Mouse (Mus musculus): ENCODE results near the gene Olfr585. TPM values are rescaled to one million over a fixed set of nuclear protein-coding genes. Genes with fewer than 3 reads are reported as not detected.

Gene Olfr585
- not detected for polyA plus RNA-seq (2017; shearing (Covaris generic))

DNA sequence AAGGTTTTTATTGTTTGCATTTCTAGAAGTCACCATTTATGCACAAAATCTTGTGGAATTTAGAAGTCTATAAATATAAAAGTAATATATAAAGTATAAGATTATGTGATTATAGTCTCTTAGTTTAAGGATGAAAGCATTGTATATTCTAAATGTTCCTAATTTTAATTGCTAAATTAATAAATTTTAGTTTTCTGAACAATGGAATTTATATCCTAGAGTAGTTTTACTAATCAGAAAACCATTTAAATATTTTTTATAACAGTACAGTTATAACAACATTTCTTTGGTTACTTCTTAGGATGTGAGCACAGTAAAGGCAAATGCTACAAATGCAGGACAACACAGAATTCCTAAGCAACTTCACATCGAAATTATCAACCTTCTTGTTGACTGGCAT is at the start of gene Olfr585:
TSS of gene Olfr585 (plus strand) at position 301 of the 400 bp plus-strand sequence.

GRCm38 (mm10) chr7:103051000-103051399 is 46.5 kb upstream of the Olfr585 start, which contains the start of gene Olfr583:
Olfr583 (plus strand) TSS chr7:103051300.

DNA sequence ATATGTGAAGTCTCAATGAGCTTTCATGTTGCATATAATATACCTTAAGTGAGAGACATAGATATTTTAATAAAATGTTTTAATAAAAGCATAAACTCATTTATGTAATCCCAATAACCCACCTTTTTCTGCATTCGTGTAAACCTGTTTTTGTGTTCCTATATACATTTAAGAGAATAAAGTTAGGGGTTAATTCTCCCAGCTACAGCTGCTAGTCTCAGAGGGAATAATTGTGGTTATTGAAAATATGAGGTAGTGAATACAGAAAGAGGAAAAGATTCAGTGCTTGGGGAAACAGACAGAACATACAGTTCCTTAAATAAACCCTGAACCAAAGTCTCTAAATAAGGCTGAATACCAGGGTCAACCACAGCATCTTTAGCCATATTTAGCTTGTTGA is 15.9 kb upstream of the Olfr585 start, which contains the start of gene Olfr584:
TSS of gene Olfr584 (plus strand) at position 301 of the 400 bp plus-strand sequence.

GRCm38 (mm10) chr7:103125538-103125937 is 28.0 kb downstream of the Olfr585 start, which contains the start of gene Olfr586:
Olfr586 (minus strand) TSS chr7:103125638.

GRCm38 (mm10) chr7:103140579-103140978 is 43.1 kb downstream of the Olfr585 start, which contains the start of gene Olfr588-ps1:
Olfr588-ps1 (plus strand) TSS chr7:103140879.

Other genes starting within 250 kb of the Olfr585 start
- not detected for gene Olfr566, start 239.0 kb upstream of the Olfr585 start, polyA plus RNA-seq (2017; shearing (Covaris generic))
- gene Olfr568, start 220.6 kb upstream of the Olfr585 start, polyA plus RNA-seq (2017; shearing (Covaris generic)): not detected
- not detected for gene Olfr569, start 206.8 kb upstream of the Olfr585 start, polyA plus RNA-seq (2017; shearing (Covaris generic))
- gene Olfr570, start 203.1 kb upstream of the Olfr585 start, polyA plus RNA-seq (2017; shearing (Covaris generic)): not detected
- not detected for gene Olfr571, start 180.2 kb upstream of the Olfr585 start, polyA plus RNA-seq (2017; shearing (Covaris generic))
- not detected for gene Olfr572, start 173.3 kb upstream of the Olfr585 start, polyA plus RNA-seq (2017; shearing (Covaris generic))
- not detected for gene Olfr573-ps1, start 155.1 kb upstream of the Olfr585 start, polyA plus RNA-seq (2017; shearing (Covaris generic))
- gene Olfr574, start 149.3 kb upstream of the Olfr585 start, polyA plus RNA-seq (2017; shearing (Covaris generic)): not detected
- gene Olfr575, start 138.9 kb upstream of the Olfr585 start, polyA plus RNA-seq (2017; shearing (Covaris generic)): not detected
- gene Olfr576, start 135.1 kb upstream of the Olfr585 start, polyA plus RNA-seq (2017; shearing (Covaris generic)): not detected
- not detected for gene Olfr577, start 121.8 kb upstream of the Olfr585 start, polyA plus RNA-seq (2017; shearing (Covaris generic))
- gene Olfr578, start 108.4 kb upstream of the Olfr585 start, polyA plus RNA-seq (2017; shearing (Covaris generic)): not detected
- not detected for gene Olfr582, start 59.7 kb upstream of the Olfr585 start, polyA plus RNA-seq (2017; shearing (Covaris generic))
- gene Olfr583, start 46.4 kb upstream of the Olfr585 start, polyA plus RNA-seq (2017; shearing (Covaris generic)): not detected
- gene Olfr584, start 15.8 kb upstream of the Olfr585 start, polyA plus RNA-seq (2017; shearing (Covaris generic)): not detected
- not detected for gene Olfr586, start 27.9 kb downstream of the Olfr585 start, polyA plus RNA-seq (2017; shearing (Covaris generic))
- not detected for gene Olfr588-ps1, start 43.2 kb downstream of the Olfr585 start, polyA plus RNA-seq (2017; shearing (Covaris generic))
- gene Olfr589, start 58.6 kb downstream of the Olfr585 start, polyA plus RNA-seq (2017; shearing (Covaris generic)): not detected
- gene Olfr591, start 80.6 kb downstream of the Olfr585 start, polyA plus RNA-seq (2017; shearing (Covaris generic)): not detected
- not detected for gene Olfr592, start 87.1 kb downstream of the Olfr585 start, polyA plus RNA-seq (2017; shearing (Covaris generic))
- not detected for gene Olfr593, start 114.1 kb downstream of the Olfr585 start, polyA plus RNA-seq (2017; shearing (Covaris generic))
- gene Olfr594, start 119.3 kb downstream of the Olfr585 start, polyA plus RNA-seq (2017; shearing (Covaris generic)): not detected
- not detected for gene Usp17ld, start 154.8 kb downstream of the Olfr585 start, polyA plus RNA-seq (2017; shearing (Covaris generic))
- not detected for gene Olfr596, start 207.9 kb downstream of the Olfr585 start, polyA plus RNA-seq (2017; shearing (Covaris generic))
- not detected for gene Olfr597, start 218.6 kb downstream of the Olfr585 start, polyA plus RNA-seq (2017; shearing (Covaris generic))
- not detected for gene Olfr598, start 225.8 kb downstream of the Olfr585 start, polyA plus RNA-seq (2017; shearing (Covaris generic))
- not detected for gene Olfr599, start 238.2 kb downstream of the Olfr585 start, polyA plus RNA-seq (2017; shearing (Covaris generic))

Data from activated CD4-positive, CD25-positive, alpha-beta regulatory T cell, adult 9 weeks (primary cell).